Mouse (Mus musculus) hindbrain, embryonic 12.5 days (tissue): ENCODE results near the gene Cavin3. TPM values are rescaled to one million over a fixed set of nuclear protein-coding genes. Genes with fewer than 3 reads are reported as not detected.

Experiments
- ATAC-seq: fragments of 200-750 bp; cut with Nextera tagmentation; 2 replicates; pipeline ENCODE4 v1.8.0; 2017; ENCODE audit warnings: moderate TSS enrichment; ENCODE audit not compliant: low FRiP score
- H3K27ac ChIP-seq: fragments of 300-500 bp; sonication (generic); 2 replicates; pipeline ENCODE4 v1.5.1; 2016; ENCODE audit warnings: mild to moderate bottlenecking
- H3K27me3 ChIP-seq: fragments of 300-500 bp; sonication (generic); 2 replicates; pipeline ENCODE4 v1.6.1; 2016; ENCODE audit warnings: mild to moderate bottlenecking
- H3K36me3 ChIP-seq: fragments of 300-500 bp; sonication (generic); 2 replicates; pipeline ENCODE4 v1.6.1; 2016; ENCODE audit warnings: mild to moderate bottlenecking
- H3K4me1 ChIP-seq: fragments of 300-500 bp; sonication (generic); 2 replicates; pipeline ENCODE4 v1.6.1; 2016
- H3K4me2 ChIP-seq: fragments of 300-500 bp; sonication (generic); replicated peaks from 2 replicates; pipeline ENCODE4 v1.6.1; 2016; ENCODE audit warnings: mild to moderate bottlenecking
- H3K4me3 ChIP-seq: fragments of 300-500 bp; sonication (generic); 2 replicates; pipeline ENCODE4 v1.5.1; 2016; ENCODE audit warnings: mild to moderate bottlenecking
- H3K9ac ChIP-seq: fragments of 300-500 bp; sonication (generic); 2 replicates; pipeline ENCODE4 v1.6.1; 2016; ENCODE audit warnings: mild to moderate bottlenecking, moderate library complexity
- H3K9me3 ChIP-seq: fragments of 300-500 bp; sonication (generic); replicated peaks from 2 replicates; pipeline ENCODE4 v1.6.1; 2016; ENCODE audit warnings: mild to moderate bottlenecking
- WGBS: fragments of 180-500 bp; shearing (Covaris S2); methylation state at CpG from one replicate; pipeline ENCODE4 v1.1.7; 2016; 5-methylcytosine and 5-hydroxymethylcytosine counted together
- polyA plus RNA-seq: library from polyadenylated mRNA; unstranded; fragments of >200 nt; fragmentation: Nextera tagmentation; extraction: Ambion mirVana; gene quantifications from 2 replicates; pipeline ENCODE4 v1.2.1, GENCODE M21; 2016

Cavin3 gene
- polyA plus RNA-seq, 1 experiment from 2014 or later = 37.4 TPM

DNA sequence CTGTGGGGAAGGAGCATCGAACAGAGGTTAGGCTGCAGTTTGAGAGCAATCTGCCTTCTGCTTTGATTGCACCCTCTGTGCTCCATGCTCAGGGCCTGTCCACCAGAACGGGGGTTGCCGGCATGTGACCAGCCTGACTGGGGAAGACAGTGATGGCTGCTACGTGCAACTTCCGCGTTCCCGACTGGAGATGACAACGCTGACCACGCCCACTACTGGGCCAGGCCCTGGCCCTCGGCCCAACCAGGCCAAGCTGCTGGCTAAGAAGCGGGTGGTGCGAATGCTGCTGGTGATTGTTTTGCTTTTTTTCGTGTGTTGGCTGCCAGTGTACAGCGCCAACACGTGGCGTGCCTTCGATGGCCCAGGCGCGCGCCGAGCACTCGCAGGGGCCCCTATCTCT, 47.3 kb downstream of the Cavin3 start:
- H3K9me3 ChIP-seq = no peaks in the 10 kb centered on the region
- 85% methylated on average over 22 of the region's 22 CpGs for WGBS
- no peak overlapping the region for H3K9ac ChIP-seq
- H3K27me3 ChIP-seq = no peaks in the 10 kb centered on the region
- no peak overlapping the region for H3K4me2 ChIP-seq
- H3K4me3 ChIP-seq = no peak overlapping the region
- no peak overlapping the region for H3K27ac ChIP-seq
- H3K36me3 ChIP-seq = no peaks in the 10 kb centered on the region
- H3K4me1 ChIP-seq = no peaks in the 10 kb centered on the region
- ATAC-seq = no peak

DNA sequence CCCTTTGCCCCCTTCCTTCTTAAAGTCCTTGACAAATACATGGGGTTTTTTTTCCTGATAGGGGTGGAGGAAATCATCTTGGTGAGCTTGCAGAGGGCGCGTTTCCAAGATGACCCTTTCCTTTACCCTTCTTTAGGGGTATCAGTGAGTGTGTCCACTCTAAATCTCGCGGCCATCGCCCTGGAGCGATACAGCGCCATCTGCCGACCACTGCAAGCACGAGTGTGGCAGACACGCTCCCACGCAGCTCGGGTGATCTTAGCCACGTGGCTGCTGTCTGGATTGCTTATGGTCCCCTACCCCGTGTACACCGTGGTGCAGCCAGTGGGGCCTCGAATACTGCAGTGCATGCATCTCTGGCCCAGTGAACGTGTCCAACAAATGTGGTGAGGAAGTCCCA, 48.2 kb downstream of the Cavin3 start:
- Histone ChIP-seq H3K36me3 (no peaks in the 10 kb centered on the region), H3K4me2 (no peak overlapping the region), H3K9me3 (no peaks in the 10 kb centered on the region), H3K4me1 (no peaks in the 10 kb centered on the region), H3K27ac (no peak overlapping the region), H3K27me3 (no peaks in the 10 kb centered on the region), H3K9ac (no peak overlapping the region), H3K4me3 (no peak overlapping the region)
- 79% methylated on average over 17 of the region's 17 CpGs for WGBS
- ATAC-seq = no peak

DNA sequence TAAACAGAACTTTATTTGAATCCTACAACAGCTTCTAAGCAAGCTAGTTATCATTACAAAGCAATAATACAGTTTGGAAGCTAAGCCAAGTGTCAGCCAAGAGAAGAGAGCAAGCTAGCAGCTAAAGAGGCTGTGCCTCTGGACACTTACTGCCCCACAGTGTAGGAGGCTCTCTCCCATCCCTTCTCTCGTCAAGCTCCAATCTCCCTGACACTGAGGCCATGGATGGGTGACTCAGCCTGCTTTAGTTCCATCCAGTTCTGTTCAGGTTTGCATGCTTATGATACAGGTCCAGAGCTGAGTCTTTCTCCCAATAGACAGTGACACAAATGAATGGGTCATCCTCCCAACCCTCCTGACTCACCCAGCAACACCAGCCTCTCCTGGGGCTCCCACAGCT, 50.0 kb downstream of the Cavin3 start:
- H3K9me3 ChIP-seq = no peaks in the 10 kb centered on the region
- 38% methylated on average over 1 of the region's 1 CpGs for WGBS
- H3K36me3 ChIP-seq = no peaks in the 10 kb centered on the region
- no peak overlapping the region for H3K27ac ChIP-seq
- peaks cover 3% of the 10 kb centered on the region; the same call in 1 of the 2 replicates for H3K27me3 ChIP-seq
- no peak overlapping the region for H3K4me3 ChIP-seq
- H3K9ac ChIP-seq = no peak overlapping the region
- no peaks in the 10 kb centered on the region for H3K4me1 ChIP-seq
- no peak overlapping the region for H3K4me2 ChIP-seq
- no peak for ATAC-seq

Other genes starting within 250 kb of the Cavin3 start
- gene Olfr688, start 194.2 kb downstream of the Cavin3 start, polyA plus RNA-seq = not detected in 2 replicates
- gene Olfr689, start 171.1 kb downstream of the Cavin3 start, polyA plus RNA-seq = not detected in 2 replicates
- not detected in 2 replicates for gene Olfr690, start 148.2 kb downstream of the Cavin3 start, polyA plus RNA-seq
- gene Olfr691, start 140.0 kb downstream of the Cavin3 start, polyA plus RNA-seq = 0.13 and 0.22 TPM in 2 replicates
- not detected in 2 replicates for gene Olfr692, start 114.1 kb downstream of the Cavin3 start, polyA plus RNA-seq
- gene Gm5901, start 107.3 kb downstream of the Cavin3 start, polyA plus RNA-seq = not detected in 2 replicates
- 41.6 and 44.7 TPM in 2 replicates for gene Fam160a2, start 82.2 kb downstream of the Cavin3 start, polyA plus RNA-seq
- gene Cnga4, start 77.7 kb downstream of the Cavin3 start, polyA plus RNA-seq = 0.19 TPM in 1 of 2 replicates, not detected in the other
- 0.46 and 0.92 TPM in 2 replicates for gene Cckbr, start 56.6 kb downstream of the Cavin3 start, polyA plus RNA-seq
- gene Smpd1, start 72.1 kb upstream of the Cavin3 start, polyA plus RNA-seq = 56.2 and 57.7 TPM in 2 replicates
- gene Apbb1, start 99.4 kb upstream of the Cavin3 start, polyA plus RNA-seq = 165 and 170 TPM in 2 replicates
- gene Hpx, start 117.8 kb upstream of the Cavin3 start, polyA plus RNA-seq = 0.21 and 0.27 TPM in 2 replicates
- gene Trim3, start 151.3 kb upstream of the Cavin3 start, polyA plus RNA-seq = 62.7 and 63.6 TPM in 2 replicates
- 127 and 151 TPM in 2 replicates for gene Timm10b, start 157.8 kb upstream of the Cavin3 start, polyA plus RNA-seq
- 75.3 and 82.1 TPM in 2 replicates for gene Arfip2, start 158.1 kb upstream of the Cavin3 start, polyA plus RNA-seq
- 9.3 and 11.3 TPM in 2 replicates for gene Gm45799, start 158.3 kb upstream of the Cavin3 start, polyA plus RNA-seq
- gene Dnhd1, start 168.5 kb upstream of the Cavin3 start, polyA plus RNA-seq = 1.2 and 1.3 TPM in 2 replicates